ENCODE assay signal across 18 mouse cellular contexts in the genomic region with DNA sequence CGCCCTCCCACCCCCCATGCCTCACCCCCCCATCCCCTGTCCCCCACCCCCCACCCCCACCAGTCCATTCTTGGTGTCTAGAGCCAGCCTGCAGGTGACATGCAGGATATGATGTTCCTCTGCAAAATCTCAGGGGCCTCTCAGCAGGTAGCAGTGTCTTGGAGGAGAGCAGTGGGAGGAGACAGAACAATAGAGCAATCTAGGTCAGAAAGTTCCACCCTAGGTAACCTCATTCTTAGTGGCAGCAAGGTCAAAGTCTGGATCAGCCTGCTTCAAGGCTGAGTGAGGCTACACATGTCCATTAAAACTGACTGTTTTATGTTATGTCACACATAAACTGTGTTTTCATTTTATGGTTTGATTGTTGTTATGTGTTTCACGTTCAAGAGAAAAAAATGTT. TPM values are rescaled to one million over a fixed set of nuclear protein-coding genes. Genes with fewer than 3 reads are reported as not detected.
"Had no signal": no experiment of that assay in that cellular context is flagged by ENCODE, and none has a peak within 500 bp of the region (broad histone marks: within the 10 kb centered on the region; RNA-seq: fewer than 3 reads in every experiment).

No protein-coding gene starts in this region.

- H3K4me3 ChIP-seq: midbrain, embryonic 10.5 days; midbrain, embryonic 12.5 days; midbrain, embryonic 15.5 days; neural tube, embryonic 12.5 days had no signal

- DNase-seq: lung, adult 18-20 months; lung, embryonic 14.5 days; lung, postnatal 10 days; lung, postnatal 4 days; right cerebral cortex, postnatal 14 days; spleen, adult 18-20 months; thymus, adult 18-20 months; thymus, postnatal 14 days; thymus, postnatal 36 days had no signal

- H3K27ac ChIP-seq: midbrain, embryonic 10.5 days; midbrain, embryonic 12.5 days; midbrain, embryonic 15.5 days; neural tube, embryonic 12.5 days had no signal

- H3K36me3 ChIP-seq: midbrain, embryonic 10.5 days; midbrain, embryonic 12.5 days; midbrain, embryonic 15.5 days; neural tube, embryonic 12.5 days had no signal

- H3K27me3 ChIP-seq: midbrain, embryonic 12.5 days; midbrain, embryonic 15.5 days; neural tube, embryonic 12.5 days had no signal

- H3K4me1 ChIP-seq: midbrain, embryonic 10.5 days; midbrain, embryonic 12.5 days; midbrain, embryonic 15.5 days; neural tube, embryonic 12.5 days had no signal

- H3K9ac ChIP-seq: lung, embryonic 14.5 days; midbrain, embryonic 12.5 days; midbrain, embryonic 15.5 days; neural tube, embryonic 12.5 days had no signal

- ATAC-seq: midbrain, embryonic 15.5 days had no signal

- H3K4me2 ChIP-seq: lung, embryonic 14.5 days; midbrain, embryonic 12.5 days; midbrain, embryonic 15.5 days; neural tube, embryonic 12.5 days had no signal

RNA-seq across cellular contexts. Expression of a gene that starts 23.5 kb away (rescaled TPM):
- polyA plus RNA-seq: lung, embryonic 14.5 days; lung, embryonic 16.5 days; midbrain, embryonic 10.5 days; midbrain, embryonic 12.5 days; midbrain, embryonic 15.5 days; midbrain, postnatal 0 days; neural tube, embryonic 12.5 days; neural tube, embryonic 14.5 days; stomach, embryonic 14.5 days; stomach, embryonic 16.5 days had no signal

RNA-seq across cellular contexts. Expression of a gene that starts 53.5 kb away (rescaled TPM):
- polyA plus RNA-seq: lung, embryonic 14.5 days; lung, embryonic 16.5 days; midbrain, embryonic 10.5 days; midbrain, embryonic 12.5 days; midbrain, embryonic 15.5 days; midbrain, postnatal 0 days; neural tube, embryonic 12.5 days; neural tube, embryonic 14.5 days; stomach, embryonic 14.5 days; stomach, embryonic 16.5 days had no signal
